Mouse (Mus musculus): Measurements from ENCODE around the gene Aqp2. TPM values are rescaled to one million over a fixed set of nuclear protein-coding genes. Genes with fewer than 3 reads are reported as not detected.

Gene Aqp2
- total RNA-seq, 1 experiment from 2014 or later = not detected

GRCm38 (mm10) chr15:99614273-99614672, 35.4 kb downstream of the Aqp2 start:
- ATAC-seq (replicated peaks; ENCODE audit: low read depth, poor library complexity, severe bottlenecking) = no peak

GRCm38 (mm10) chr15:99614753-99615152, 35.9 kb downstream of the Aqp2 start:
- ATAC-seq (replicated peaks; ENCODE audit: low read depth, poor library complexity, severe bottlenecking) = no peak

GRCm38 (mm10) chr15:99615246-99615645, 36.4 kb downstream of the Aqp2 start:
- no peak for ATAC-seq (replicated peaks; ENCODE audit: low read depth, poor library complexity, severe bottlenecking)

GRCm38 (mm10) chr15:99618595-99618994, 39.7 kb downstream of the Aqp2 start:
- ATAC-seq (replicated peaks; ENCODE audit: low read depth, poor library complexity, severe bottlenecking) = 0 out of 2 replicates have a peak, but pooled peaks have one; percentile 25

- ATAC-seq (replicated peaks; ENCODE audit: low read depth, poor library complexity, severe bottlenecking) = no peak
These were observed 41.0 kb downstream of the Aqp2 start for GRCm38 (mm10) chr15:99619821-99620220.

GRCm38 (mm10) chr15:99622063-99622462, 43.2 kb downstream of the Aqp2 start:
- no peak for ATAC-seq (replicated peaks; ENCODE audit: low read depth, poor library complexity, severe bottlenecking)

GRCm38 (mm10) chr15:99631618-99632017, 52.8 kb downstream of the Aqp2 start:
- no peak for ATAC-seq (replicated peaks; ENCODE audit: low read depth, poor library complexity, severe bottlenecking)

Other genes with a start within 250 kb of the Aqp2 start
- 9.2 and 9.6 TPM in 2 replicates for gene Fmnl3, start 208.6 kb upstream of the Aqp2 start, total RNA-seq (2017)
- 92.2 and 125 TPM in 2 replicates for gene Tmbim6, start 186.2 kb upstream of the Aqp2 start, total RNA-seq (2017)
- gene Nckap5l, start 121.3 kb upstream of the Aqp2 start, total RNA-seq (2017) = 0.78 and 6.7 TPM in 2 replicates
- gene Bcdin3d, start 104.3 kb upstream of the Aqp2 start, total RNA-seq (2017) = 4.9 and 5.4 TPM in 2 replicates
- gene Faim2, start 50.9 kb upstream of the Aqp2 start, total RNA-seq (2017) = not detected in 2 replicates
- gene Aqp5, start 11.7 kb downstream of the Aqp2 start, total RNA-seq (2017) = not detected in 2 replicates
- gene Aqp6, start 22.3 kb downstream of the Aqp2 start, total RNA-seq (2017) = not detected in 2 replicates
- 60.6 and 78.1 TPM in 2 replicates for gene Racgap1, start 72.6 kb downstream of the Aqp2 start, total RNA-seq (2017)
- gene Asic1, start 91.3 kb downstream of the Aqp2 start, total RNA-seq (2017) = not detected in 2 replicates
- gene Smarcd1, start 123.1 kb downstream of the Aqp2 start, total RNA-seq (2017) = 27.9 and 34.0 TPM in 2 replicates
- not detected in 2 replicates for gene Gm17349, start 126.4 kb downstream of the Aqp2 start, total RNA-seq (2017)
- 0.46 and 0.82 TPM in 2 replicates for gene Gpd1, start 138.5 kb downstream of the Aqp2 start, total RNA-seq (2017)
- gene Cox14, start 146.6 kb downstream of the Aqp2 start, total RNA-seq (2017) = 31.2 and 49.0 TPM in 2 replicates
- 24.0 and 33.2 TPM in 2 replicates for gene Cers5, start 193.8 kb downstream of the Aqp2 start, total RNA-seq (2017)